Mouse (Mus musculus): ENCODE measurements at regions not wholly inside any gene's neighbourhood (a gene's known extent, or its start where the extent isn't known, plus 50 kb on each side); places are given as distances from the start of the nearest gene placed in this dataset.
"Not testable (repeated sequence)": the region's sequence is repeated elsewhere in the genome, so short reads cannot be mapped to it uniquely, and the experiment has no call there.

DNA sequence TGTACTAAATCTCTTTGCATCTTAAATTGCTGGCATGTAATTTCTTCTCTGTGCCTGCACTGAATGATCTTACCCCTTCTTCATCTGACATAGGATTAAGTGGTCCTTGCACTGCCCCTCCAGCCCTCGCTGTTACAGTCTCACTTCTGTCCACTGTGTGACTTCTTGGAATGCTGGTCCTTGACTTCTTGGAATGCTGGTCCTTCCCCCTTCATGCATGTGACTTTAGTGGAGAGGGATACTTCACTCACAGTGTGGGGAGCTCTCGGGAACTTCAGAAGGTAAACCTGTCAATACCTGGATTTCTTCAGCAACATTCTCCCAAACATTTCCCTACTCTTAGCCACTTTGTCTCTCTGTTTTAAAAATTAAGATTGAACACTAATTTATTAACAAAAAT, 91.0 kb upstream of the Cdk6 start:
- H3K4me3 ChIP-seq = no peak overlapping the region
- no peak overlapping the region for H3K4me2 ChIP-seq
- H3K9ac ChIP-seq = no peak overlapping the region
- 49% methylated on average over 2 of the region's 2 CpGs for WGBS
- ATAC-seq (ENCODE audit: extremely low read depth, insufficient number of reproducible peaks, low FRiP score, low TSS enrichment) = no peak
- H3K4me1 ChIP-seq = no peaks in the 10 kb centered on the region
- H3K9me3 ChIP-seq = no peaks in the 10 kb centered on the region
- H3K36me3 ChIP-seq = no peaks in the 10 kb centered on the region
- no peak overlapping the region for H3K27ac ChIP-seq (replicated peaks)
- no peaks in the 10 kb centered on the region for H3K27me3 ChIP-seq (replicated peaks)

DNA sequence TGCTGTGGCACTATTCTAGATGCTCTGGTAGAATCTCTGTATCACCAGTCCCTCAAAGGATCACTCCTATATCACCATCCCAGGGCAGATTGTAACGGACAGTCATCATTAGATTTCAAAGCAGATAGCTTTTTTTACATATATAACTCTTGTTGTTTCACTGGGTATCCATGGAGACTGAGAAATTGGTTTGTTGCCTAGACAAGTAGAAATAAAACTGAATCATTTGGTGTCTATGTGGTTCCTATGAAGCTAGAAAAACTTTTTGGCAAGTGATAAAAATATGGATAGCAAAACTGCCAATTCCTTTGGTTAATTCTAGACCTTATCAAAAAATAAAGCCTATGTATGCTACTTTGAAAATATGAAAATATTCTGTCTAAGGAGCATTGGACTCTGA, 81.0 kb upstream of the Cdk6 start:
- 54% methylated on average over 1 of the region's 1 CpGs for WGBS
- Histone ChIP-seq H3K4me3 (no peak overlapping the region), H3K27me3 (replicated peaks) (no peaks in the 10 kb centered on the region), H3K27ac (replicated peaks) (no peak overlapping the region), H3K4me2 (no peak overlapping the region), H3K4me1 (peaks cover 6% of the 10 kb centered on the region; the same call in 1 of the 2 replicates), H3K9me3 (no peaks in the 10 kb centered on the region), H3K9ac (no peak overlapping the region), H3K36me3 (no peaks in the 10 kb centered on the region)
- no peak for ATAC-seq (ENCODE audit: extremely low read depth, insufficient number of reproducible peaks, low FRiP score, low TSS enrichment)

DNA sequence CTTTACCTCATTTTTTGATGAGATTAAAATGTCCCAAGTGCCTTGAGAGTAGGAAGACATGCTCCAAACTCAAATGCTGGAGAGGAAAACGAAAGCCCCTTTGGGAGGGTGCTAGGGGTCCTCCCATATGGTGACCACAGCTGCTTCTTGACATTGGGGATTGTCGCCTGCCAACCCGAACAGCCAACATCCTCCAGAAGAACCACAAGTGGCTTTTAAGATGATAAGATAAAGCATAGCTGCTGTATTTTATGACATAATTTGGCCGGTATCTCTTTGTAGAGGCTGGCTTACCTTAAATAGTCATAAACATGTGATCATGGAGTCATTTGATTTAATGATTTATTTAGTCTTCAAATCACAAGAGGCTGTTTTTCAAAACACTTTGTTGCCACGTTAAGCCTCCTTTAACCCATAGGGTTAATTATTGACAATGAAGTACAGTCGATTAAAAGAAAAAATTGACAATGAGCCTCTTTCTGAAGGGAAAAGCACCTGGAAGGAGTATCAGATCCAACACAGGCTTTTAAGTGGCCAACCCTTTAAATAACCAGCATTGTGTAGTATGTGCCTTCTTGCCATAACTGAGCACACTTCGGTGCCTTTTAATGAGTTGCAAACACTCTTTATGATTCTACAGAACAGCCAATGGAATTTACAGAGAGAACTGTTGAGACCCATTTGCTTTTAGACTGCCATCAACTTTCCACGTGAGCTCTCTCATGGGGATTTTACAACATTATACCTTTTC, 76.1 kb upstream of the Cdk6 start:
- H3K4me2 ChIP-seq; H3K9me3 ChIP-seq; ATAC-seq (ENCODE audit: extremely low read depth, insufficient number of reproducible peaks, low FRiP score, low TSS enrichment); H3K27me3 ChIP-seq (replicated peaks); H3K4me3 ChIP-seq; H3K36me3 ChIP-seq; H3K27ac ChIP-seq (replicated peaks); H3K9ac ChIP-seq: not testable (repeated sequence)
- H3K4me1 ChIP-seq = peaks cover 20% of the 10 kb centered on the region
- WGBS = 55% methylated on average over 8 of the region's 8 CpGs

DNA sequence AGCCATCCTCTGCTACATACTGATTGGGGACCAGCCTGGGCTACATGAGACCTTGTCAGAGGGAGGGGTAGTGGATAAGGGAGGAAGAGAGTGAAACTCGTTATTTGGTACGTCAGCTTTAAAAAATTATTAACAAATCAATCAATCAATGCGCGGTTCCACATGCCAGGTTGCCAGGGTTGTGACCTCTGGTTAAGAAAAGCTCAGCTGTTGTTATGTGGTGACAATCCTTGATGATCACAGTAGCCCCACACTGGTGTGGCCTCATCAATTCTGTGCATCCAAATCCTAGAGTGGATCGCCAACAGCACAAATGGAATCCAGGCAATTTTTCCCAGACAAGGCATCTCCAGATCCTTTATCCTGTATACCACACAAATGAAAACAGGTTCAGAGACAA, 74.3 kb upstream of the Cdk6 start:
- Histone ChIP-seq H3K4me2 (no peak overlapping the region), H3K9ac (no peak overlapping the region), H3K36me3 (no peaks in the 10 kb centered on the region), H3K4me1 (peaks cover 21% of the 10 kb centered on the region), H3K4me3 (no peak overlapping the region), H3K9me3 (no peaks in the 10 kb centered on the region), H3K27ac (replicated peaks) (no peak overlapping the region), H3K27me3 (replicated peaks) (no peaks in the 10 kb centered on the region)
- 85% methylated on average over 5 of the region's 5 CpGs for WGBS
- ATAC-seq (ENCODE audit: extremely low read depth, insufficient number of reproducible peaks, low FRiP score, low TSS enrichment) = no peak

DNA sequence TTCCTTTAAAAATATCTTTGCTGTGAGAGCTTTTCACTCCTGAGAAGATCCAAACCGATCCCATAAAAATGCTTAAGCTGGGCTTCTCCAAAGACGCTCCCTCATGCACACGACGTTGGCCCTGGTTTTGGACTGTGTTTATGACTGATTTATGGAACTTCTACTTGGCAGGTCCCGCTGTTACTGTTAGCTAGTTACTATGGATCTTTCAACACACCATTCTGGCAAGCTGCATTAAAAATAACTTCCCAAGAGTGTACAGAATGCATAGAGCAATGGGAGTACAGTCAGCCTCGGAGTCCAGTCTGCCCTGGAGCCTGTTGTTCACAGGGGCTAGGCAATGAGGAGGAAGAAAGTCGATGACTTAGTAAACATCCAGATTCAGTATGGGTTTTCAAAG, 71.5 kb upstream of the Cdk6 start:
- Histone ChIP-seq H3K9ac (no peak overlapping the region), H3K4me1 (peaks cover 18% of the 10 kb centered on the region), H3K4me2 (0 out of 2 replicates have a peak overlapping the region, but pooled peaks have one; percentile 5), H3K36me3 (no peaks in the 10 kb centered on the region), H3K27me3 (replicated peaks) (no peaks in the 10 kb centered on the region), H3K27ac (replicated peaks) (no peak overlapping the region), H3K4me3 (no peak overlapping the region), H3K9me3 (no peaks in the 10 kb centered on the region)
- WGBS = 46% methylated on average over 7 of the region's 7 CpGs
- no peak for ATAC-seq (ENCODE audit: extremely low read depth, insufficient number of reproducible peaks, low FRiP score, low TSS enrichment)

DNA sequence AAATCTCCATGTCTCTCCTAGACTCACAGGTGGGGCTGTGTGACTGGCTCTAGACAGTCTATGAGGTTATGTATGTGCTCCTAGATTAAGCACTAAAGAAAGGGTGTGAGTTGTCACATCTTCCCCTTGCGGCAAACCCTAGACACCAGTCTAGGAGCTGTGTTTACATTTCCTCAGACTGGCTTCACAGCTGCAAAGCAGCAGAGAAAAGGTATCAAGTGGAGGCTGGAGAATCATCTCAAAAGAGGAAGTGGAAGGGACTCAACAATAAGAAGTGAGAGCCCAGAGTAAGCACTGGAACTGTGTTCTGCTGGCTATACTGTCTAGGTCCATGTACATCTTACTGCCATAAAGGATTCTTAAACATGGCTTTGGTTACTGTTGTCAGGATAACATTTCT, 68.1 kb upstream of the Cdk6 start:
- WGBS = 70% methylated on average over 1 of the region's 1 CpGs
- H3K4me2 ChIP-seq; H3K27ac ChIP-seq (replicated peaks); H3K36me3 ChIP-seq; H3K9ac ChIP-seq; H3K27me3 ChIP-seq (replicated peaks); ATAC-seq (ENCODE audit: extremely low read depth, insufficient number of reproducible peaks, low FRiP score, low TSS enrichment); H3K4me3 ChIP-seq; H3K9me3 ChIP-seq: not testable (repeated sequence)
- peaks cover 15% of the 10 kb centered on the region for H3K4me1 ChIP-seq

DNA sequence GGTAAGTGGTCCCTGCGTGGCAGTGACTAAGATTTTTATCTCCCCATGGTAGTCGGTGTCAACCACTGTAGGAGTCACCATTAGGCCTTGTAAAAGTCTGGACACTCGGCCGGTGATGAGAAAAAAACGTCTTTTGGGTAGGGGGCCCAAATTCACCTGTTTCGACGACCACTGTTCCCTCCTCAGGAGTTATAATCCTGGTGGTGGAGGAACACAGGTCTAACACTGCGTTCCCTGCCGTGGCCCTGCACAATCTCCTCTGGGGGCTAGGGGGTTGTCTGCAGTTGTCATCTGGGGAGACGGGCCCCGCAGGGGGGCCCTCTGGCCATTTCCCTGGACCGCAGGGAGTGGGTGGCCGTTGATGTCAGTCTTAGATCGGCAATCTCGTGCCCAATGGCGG, 64.0 kb upstream of the Cdk6 start:
- H3K9ac ChIP-seq; ATAC-seq (ENCODE audit: extremely low read depth, insufficient number of reproducible peaks, low FRiP score, low TSS enrichment); H3K4me3 ChIP-seq; H3K9me3 ChIP-seq; H3K27ac ChIP-seq (replicated peaks); H3K4me2 ChIP-seq; H3K36me3 ChIP-seq; H3K4me1 ChIP-seq; H3K27me3 ChIP-seq (replicated peaks): not testable (repeated sequence)
- 79% methylated on average over 16 of the region's 16 CpGs for WGBS

DNA sequence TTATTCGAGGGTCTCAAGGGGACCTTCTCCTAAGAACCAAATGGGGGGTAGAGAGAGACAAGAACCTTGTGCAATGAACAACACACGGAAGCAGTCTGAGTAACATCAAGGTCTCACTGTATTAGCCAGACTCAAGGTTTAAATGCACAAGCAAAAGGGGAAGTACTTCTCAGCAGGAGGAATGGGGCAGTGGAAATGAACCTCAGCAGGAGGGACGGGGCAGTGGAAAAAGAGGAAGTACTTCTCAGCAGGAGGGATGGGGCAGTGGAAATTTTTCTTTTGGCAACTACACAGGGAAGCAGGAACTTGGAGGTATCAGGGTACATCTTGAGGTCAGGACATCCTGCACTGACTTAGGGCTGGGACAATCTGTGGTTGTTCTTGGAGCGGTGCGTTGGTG, 62.3 kb upstream of the Cdk6 start:
- H3K9ac ChIP-seq; H3K4me1 ChIP-seq; H3K4me3 ChIP-seq; ATAC-seq (ENCODE audit: extremely low read depth, insufficient number of reproducible peaks, low FRiP score, low TSS enrichment); H3K27me3 ChIP-seq (replicated peaks); H3K4me2 ChIP-seq; H3K9me3 ChIP-seq; H3K27ac ChIP-seq (replicated peaks); H3K36me3 ChIP-seq: not testable (repeated sequence)
- WGBS = 79% methylated on average over 5 of the region's 5 CpGs

DNA sequence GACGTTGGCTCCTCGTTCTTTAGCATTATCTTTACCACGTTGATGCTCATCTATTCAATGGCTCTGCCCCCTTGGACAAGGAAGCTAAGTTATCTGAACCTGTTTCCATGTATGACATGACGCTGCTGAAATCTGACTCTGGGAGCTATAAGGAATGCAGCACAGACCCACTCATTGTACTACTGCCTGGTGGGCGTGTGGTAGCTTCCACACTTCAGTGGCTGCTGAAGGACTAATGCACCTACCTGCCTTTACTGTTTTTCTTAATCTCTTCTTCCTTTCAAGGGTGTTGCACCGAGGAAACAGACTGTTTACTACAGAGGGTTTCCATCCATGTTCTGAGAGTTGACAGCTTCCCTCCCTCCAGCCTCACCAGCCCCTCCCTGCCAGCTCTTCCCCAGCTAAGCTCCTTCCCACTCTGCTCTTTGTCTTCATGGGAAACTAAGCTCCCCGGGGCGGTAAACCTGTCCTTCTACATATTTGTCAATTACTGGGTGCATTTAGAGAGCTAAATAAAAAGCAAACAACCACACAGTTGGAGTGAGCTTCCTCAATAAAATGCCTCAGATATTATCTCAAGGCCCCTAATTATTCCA, 59.3 kb upstream of the Cdk6 start:
- 59% methylated on average over 8 of the region's 8 CpGs for WGBS
- H3K9ac ChIP-seq; H3K9me3 ChIP-seq; H3K27me3 ChIP-seq (replicated peaks); H3K36me3 ChIP-seq; ATAC-seq (ENCODE audit: extremely low read depth, insufficient number of reproducible peaks, low FRiP score, low TSS enrichment); H3K4me1 ChIP-seq; H3K4me2 ChIP-seq; H3K27ac ChIP-seq (replicated peaks); H3K4me3 ChIP-seq: not testable (repeated sequence)

DNA sequence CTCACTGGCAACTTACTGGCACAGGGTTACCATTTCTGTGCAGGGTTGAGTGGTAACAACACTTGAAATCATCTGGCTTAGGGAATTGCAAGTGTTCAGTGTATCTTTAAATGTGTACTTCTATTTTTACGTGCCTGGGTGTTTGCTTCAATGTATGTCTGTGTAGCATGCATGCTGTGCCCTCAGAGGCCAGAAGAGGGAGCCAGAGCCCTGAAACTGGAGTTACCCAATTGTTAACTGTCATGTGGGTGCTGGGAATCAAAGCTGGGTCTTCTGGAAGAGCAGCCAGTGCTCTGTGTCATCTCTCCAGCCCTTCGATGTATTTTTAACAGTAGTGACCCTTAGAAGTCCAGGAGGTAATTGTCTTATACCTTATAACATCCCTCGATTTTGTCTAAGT, 58.2 kb upstream of the Cdk6 start:
- Histone ChIP-seq H3K27ac (replicated peaks) (no peak overlapping the region), H3K36me3 (no peaks in the 10 kb centered on the region), H3K4me1 (0 out of 2 replicates have a peak, but pooled peaks cover 3% of the 10 kb centered on the region), H3K4me3 (no peak overlapping the region), H3K9ac (no peak overlapping the region), H3K4me2 (no peak overlapping the region), H3K9me3 (peaks cover 8% of the 10 kb centered on the region), H3K27me3 (replicated peaks) (no peaks in the 10 kb centered on the region)
- no peak for ATAC-seq (ENCODE audit: extremely low read depth, insufficient number of reproducible peaks, low FRiP score, low TSS enrichment)
- WGBS = 90% methylated on average over 3 of the region's 3 CpGs

DNA sequence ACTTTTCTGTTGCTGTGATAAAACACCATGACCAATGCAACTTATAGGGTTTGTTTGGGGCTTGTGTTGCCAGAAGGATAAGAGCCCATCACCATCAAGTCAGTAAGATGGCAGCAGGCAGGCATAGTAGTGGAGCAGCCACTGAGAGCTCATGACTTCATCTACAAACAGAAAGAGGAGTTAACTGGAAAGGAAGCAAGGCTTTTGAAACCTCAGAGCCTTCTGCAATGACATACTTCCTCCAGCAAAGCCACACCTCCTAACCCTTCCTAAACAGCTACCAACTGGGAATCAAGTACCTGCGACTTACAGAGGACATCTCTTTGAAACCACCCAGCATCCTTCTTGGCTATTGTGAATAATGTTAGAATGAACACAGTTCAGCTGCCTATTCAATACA, 57.0 kb upstream of the Cdk6 start:
- not testable (repeated sequence) for ATAC-seq (ENCODE audit: extremely low read depth, insufficient number of reproducible peaks, low FRiP score, low TSS enrichment); H3K9ac ChIP-seq; H3K9me3 ChIP-seq; H3K27ac ChIP-seq (replicated peaks); H3K36me3 ChIP-seq; H3K4me1 ChIP-seq; H3K4me2 ChIP-seq; H3K4me3 ChIP-seq; H3K27me3 ChIP-seq (replicated peaks)
- WGBS = 85% methylated on average over 1 of the region's 1 CpGs

DNA sequence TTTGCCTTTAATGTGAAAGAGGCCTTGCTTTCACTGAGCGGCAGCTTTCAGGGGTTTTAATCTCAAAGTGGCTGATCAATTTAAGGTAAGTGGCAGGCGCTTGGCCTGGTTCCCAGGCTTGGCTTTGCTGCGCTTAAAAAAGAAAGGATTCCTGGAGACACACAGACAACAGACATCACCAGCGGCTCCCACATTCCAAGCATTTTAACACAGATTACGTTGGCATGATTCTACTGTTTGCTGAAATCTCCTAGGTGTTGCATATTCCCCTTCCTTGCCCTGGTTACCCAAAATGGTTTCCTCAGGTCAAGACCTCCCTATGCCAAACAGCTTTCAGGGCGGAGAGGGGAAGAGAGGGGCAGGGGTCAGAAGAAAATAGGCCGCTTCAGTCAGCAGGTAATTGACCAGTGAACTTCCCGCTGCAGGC, 51.3 kb upstream of the Cdk6 start:
- not testable (repeated sequence) for H3K9ac ChIP-seq; H3K4me3 ChIP-seq; H3K27me3 ChIP-seq (replicated peaks); H3K9me3 ChIP-seq; H3K36me3 ChIP-seq; ATAC-seq (ENCODE audit: extremely low read depth, insufficient number of reproducible peaks, low FRiP score, low TSS enrichment)
- H3K4me2 ChIP-seq = peak overlapping the region; percentile 30
- peak overlapping the region; percentile 73 for H3K27ac ChIP-seq (replicated peaks)
- peaks cover 21% of the 10 kb centered on the region; the same call in 1 of the 2 replicates for H3K4me1 ChIP-seq
- 13% methylated on average over 8 of the region's 8 CpGs for WGBS

All from heart, embryonic 13.5 days (tissue).